Mouse (Mus musculus) frontal cortex, postnatal 10 days (tissue): ENCODE results near the gene Ecel1.

ENCODE experiments used
- DNase-seq, 2 experiments: peaks; one replicate each; pipeline ENCODE4 v3.0.0; 2022; ENCODE audit warnings: low spot score in 2 of 2, mixed read lengths in 1 of 2

Gene Ecel1

DNA sequence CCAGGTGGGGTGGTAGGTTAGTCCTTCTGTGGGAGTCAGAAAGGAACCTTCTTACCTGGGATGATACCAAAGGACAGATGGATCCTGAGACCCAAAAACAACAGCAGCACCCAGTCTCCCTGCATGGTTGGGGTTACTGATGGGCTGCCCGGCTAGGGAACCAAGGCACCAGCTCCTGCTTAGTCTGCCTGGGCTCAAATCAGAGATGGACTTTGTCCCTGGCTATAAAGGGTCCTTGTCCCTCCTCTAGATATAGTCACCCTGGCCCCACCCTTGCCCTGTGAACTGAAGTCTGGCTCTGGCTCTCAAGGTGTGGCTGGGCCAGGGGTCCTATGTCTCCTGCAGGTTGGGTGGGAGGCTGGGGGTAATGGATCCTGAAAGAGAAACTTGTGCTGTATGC lies 54.9 kb downstream of the Ecel1 start, which contains the start of gene Alpi:
Alpi (minus strand) TSS at position 196 of the 400 bp plus-strand sequence.
- DNase-seq: no peak

DNA sequence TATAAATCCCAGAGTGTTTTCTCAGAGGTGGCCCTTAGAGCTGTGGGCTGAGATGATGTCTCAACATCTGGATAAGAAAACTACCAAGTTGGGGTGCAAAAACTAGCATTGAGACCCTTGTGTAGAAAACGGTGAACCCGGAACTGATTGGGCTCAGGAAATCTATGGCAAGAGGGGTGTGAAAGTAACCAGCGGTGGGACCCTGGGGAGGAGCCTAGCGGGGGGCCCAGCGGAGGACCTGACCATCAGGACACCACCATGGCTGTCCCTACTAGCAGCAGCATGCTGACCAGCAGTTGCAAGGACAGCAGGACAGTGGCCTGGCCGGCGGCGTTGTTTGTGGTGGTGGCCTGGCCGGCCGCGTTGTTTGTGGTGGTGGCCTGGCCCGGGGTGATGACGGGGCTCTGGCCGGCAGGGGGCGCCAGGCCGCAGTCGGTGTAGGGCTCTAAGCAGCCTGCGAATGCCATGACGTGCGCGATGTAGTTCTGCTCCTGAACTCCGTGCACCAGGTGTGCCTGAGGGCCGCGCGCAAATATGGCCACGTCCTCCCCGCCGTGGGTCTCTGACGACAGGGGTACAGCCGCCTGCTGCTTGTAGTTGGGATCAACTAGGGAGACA lies 57.9 kb downstream of the Ecel1 start:
- peak in 1 of 2 experiments; percentile 39 for DNase-seq
